ENCODE assay signal across 8 mouse cellular contexts in genomic region chr2:30415936-30416648, GRCm38 (mm10). TPM values are rescaled to one million over a fixed set of nuclear protein-coding genes. Genes with fewer than 3 reads are reported as not detected.
DNase-seq lines count a peak whose midpoint lies in the region; ATAC-seq and TF ChIP-seq lines count a peak whose summit lies in the region.

Gene Ptpa, plus strand, starts transcription at chr2:30416039.

- no peak for TF ChIP-seq CTCF in liver, embryonic 14.5 days (IDR thresholded peaks at IDR 0.05; ENCODE audit: low read depth)
- 0 out of 2 replicates have a peak, but pooled peaks have one; percentile 4 for TF ChIP-seq CTCF in stomach, postnatal 0 days (IDR thresholded peaks at IDR 0.05; ENCODE audit: low read depth)

- peak within 1 kb of the TSS; percentile 98 for H3K4me3 ChIP-seq in brown adipose tissue, adult 24 weeks (ENCODE audit: insufficient read depth, low read depth, low read length)
- peak within 1 kb of the TSS; percentile 89 for H3K4me3 ChIP-seq in forebrain, embryonic 10.5 days
- H3K4me3 ChIP-seq in heart, embryonic 15.5 days: peak within 1 kb of the TSS; percentile 98
- peak within 1 kb of the TSS; percentile 76 to 80 for H3K4me3 ChIP-seq in liver, embryonic 14.5 days (ENCODE audit: insufficient read depth in 1 of 2, low read depth in 2 of 2, low read length in 2 of 2)
- H3K4me3 ChIP-seq in neural tube, embryonic 11.5 days (ENCODE audit: low read depth, low read length): peak within 1 kb of the TSS; percentile 80
- H3K4me3 ChIP-seq in stomach, postnatal 0 days (ENCODE audit: low read depth, low read length): peak within 1 kb of the TSS; percentile 95

- DNase-seq in CD4-positive helper T cell, adult 2 months (ENCODE audit: low read depth, low spot score): peak; percentile 96
- peak; percentile 92 for DNase-seq in forebrain, embryonic 10.5 days (ENCODE audit: extremely low spot score, low spot score)
- peak; percentile 94 to 95 for DNase-seq in kidney, postnatal 25 days
- DNase-seq in liver, embryonic 14.5 days (ENCODE audit: low read depth in 3 of 3, low spot score in 3 of 3): peak; percentile 76 to 78 (median 77)
- peak; percentile 96 for DNase-seq in neural tube, embryonic 11.5 days (ENCODE audit: low spot score)
- peak; percentile 93 for DNase-seq in stomach, postnatal 0 days (ENCODE audit: low spot score)

- H3K9ac ChIP-seq in heart, embryonic 15.5 days: peak within 1 kb of the TSS; percentile 96
- H3K9ac ChIP-seq in liver, embryonic 14.5 days (replicated peaks): peak within 1 kb of the TSS; percentile 88
- peak within 1 kb of the TSS; percentile 94 for H3K9ac ChIP-seq in neural tube, embryonic 11.5 days (ENCODE audit: low read length)
- H3K9ac ChIP-seq in stomach, postnatal 0 days (ENCODE audit: low read length): peak within 1 kb of the TSS; percentile 90

- peak within 1 kb of the TSS; percentile 75 for H3K4me2 ChIP-seq in heart, embryonic 15.5 days
- peak within 1 kb of the TSS; percentile 90 for H3K4me2 ChIP-seq in liver, embryonic 14.5 days (ENCODE audit: low read depth)
- H3K4me2 ChIP-seq in neural tube, embryonic 11.5 days (ENCODE audit: low read depth): peak within 1 kb of the TSS; percentile 93
- peak within 1 kb of the TSS; percentile 79 for H3K4me2 ChIP-seq in stomach, postnatal 0 days (replicated peaks; ENCODE audit: low read depth)

- peaks cover 9% of the 10 kb centered on the region for H3K4me1 ChIP-seq in brown adipose tissue, adult 24 weeks (ENCODE audit: control insufficient read depth, insufficient read depth, insufficient read length, low read length)
- H3K4me1 ChIP-seq in forebrain, embryonic 10.5 days: peaks cover 55% of the 10 kb centered on the region
- peaks cover 63% of the 10 kb centered on the region for H3K4me1 ChIP-seq in heart, embryonic 15.5 days (replicated peaks)
- H3K4me1 ChIP-seq in liver, embryonic 14.5 days (replicated peaks; ENCODE audit: control insufficient read depth in 2 of 2, insufficient read depth in 2 of 2, low read length in 1 of 2): peaks cover 24 to 29% of the 10 kb centered on the region in 2 experiments
- H3K4me1 ChIP-seq in neural tube, embryonic 11.5 days (ENCODE audit: control insufficient read depth, insufficient read depth, low read length): peaks cover 17% of the 10 kb centered on the region
- no peaks in the 10 kb centered on the region; the same call in 1 of the 2 replicates for H3K4me1 ChIP-seq in stomach, postnatal 0 days (replicated peaks; ENCODE audit: control insufficient read depth, insufficient read depth)

- peak; percentile 89 for ATAC-seq in heart, embryonic 15.5 days (replicated peaks; ENCODE audit: insufficient number of reproducible peaks, insufficient read depth, low FRiP score, low read depth)
- peak; percentile 76 for ATAC-seq in liver, embryonic 14.5 days (ENCODE audit: insufficient read depth)
- peak; percentile 86 for ATAC-seq in neural tube, embryonic 11.5 days (ENCODE audit: insufficient read depth, low FRiP score, low TSS enrichment)
- peak; percentile 87 for ATAC-seq in stomach, postnatal 0 days (ENCODE audit: low FRiP score, low TSS enrichment)

- peaks cover 23% of the 10 kb centered on the region for H3K27me3 ChIP-seq in forebrain, embryonic 10.5 days (ENCODE audit: poor library complexity, severe bottlenecking)
- H3K27me3 ChIP-seq in heart, embryonic 15.5 days: no peaks in the 10 kb centered on the region
- H3K27me3 ChIP-seq in liver, embryonic 14.5 days (ENCODE audit: control insufficient read depth, insufficient read depth, low read length): no peaks in the 10 kb centered on the region
- H3K27me3 ChIP-seq in neural tube, embryonic 11.5 days (ENCODE audit: control insufficient read depth, insufficient read depth, low read length): no peaks in the 10 kb centered on the region
- no peaks in the 10 kb centered on the region for H3K27me3 ChIP-seq in stomach, postnatal 0 days (ENCODE audit: control insufficient read depth, insufficient read depth, low read length)

- H3K9me3 ChIP-seq in forebrain, embryonic 10.5 days: no peaks in the 10 kb centered on the region
- H3K9me3 ChIP-seq in heart, embryonic 15.5 days (replicated peaks): no peaks in the 10 kb centered on the region
- no peaks in the 10 kb centered on the region for H3K9me3 ChIP-seq in liver, embryonic 14.5 days (ENCODE audit: control insufficient read depth, low read length)
- no peaks in the 10 kb centered on the region for H3K9me3 ChIP-seq in neural tube, embryonic 11.5 days (ENCODE audit: control insufficient read depth, low read length)
- H3K9me3 ChIP-seq in stomach, postnatal 0 days (ENCODE audit: control insufficient read depth, low read length): no peaks in the 10 kb centered on the region

- peaks cover 14% of the 10 kb centered on the region for H3K36me3 ChIP-seq in forebrain, embryonic 10.5 days (replicated peaks)
- peaks cover 9% of the 10 kb centered on the region; the same call in 1 of the 2 replicates for H3K36me3 ChIP-seq in heart, embryonic 15.5 days
- H3K36me3 ChIP-seq in liver, embryonic 14.5 days (replicated peaks; ENCODE audit: control insufficient read depth, insufficient read depth, low read depth): peaks cover 9% of the 10 kb centered on the region
- H3K36me3 ChIP-seq in neural tube, embryonic 11.5 days (ENCODE audit: control insufficient read depth, insufficient read depth, low read length): no peaks in the 10 kb centered on the region
- H3K36me3 ChIP-seq in stomach, postnatal 0 days (ENCODE audit: control insufficient read depth, insufficient read depth, low read length): peaks cover 2% of the 10 kb centered on the region; the same call in 1 of the 2 replicates

- peak within 1 kb of the TSS; percentile 98 for H3K27ac ChIP-seq in brown adipose tissue, adult 24 weeks (replicated peaks; ENCODE audit: low read depth, low read length)
- H3K27ac ChIP-seq in forebrain, embryonic 10.5 days: peak within 1 kb of the TSS; percentile 99
- H3K27ac ChIP-seq in heart, embryonic 15.5 days: peak within 1 kb of the TSS; percentile 99
- H3K27ac ChIP-seq in liver, embryonic 14.5 days: peak within 1 kb of the TSS; percentile 98
- H3K27ac ChIP-seq in neural tube, embryonic 11.5 days (ENCODE audit: low read depth, low read length): peak within 1 kb of the TSS; percentile 97
- peak within 1 kb of the TSS; percentile 94 for H3K27ac ChIP-seq in stomach, postnatal 0 days (replicated peaks)

- WGBS in forebrain, embryonic 10.5 days: under 1% methylated on average over 67 of the region's 67 CpGs
- under 1% methylated on average over 66 of the region's 67 CpGs for WGBS in heart, embryonic 15.5 days
- WGBS in liver, embryonic 14.5 days (ENCODE audit: insufficient replicate concordance): under 1% methylated on average over 67 of the region's 67 CpGs
- under 1% methylated on average over 63 of the region's 67 CpGs for WGBS in neural tube, embryonic 11.5 days
- under 1% methylated on average over 61 of the region's 67 CpGs for WGBS in stomach, postnatal 0 days

- TF ChIP-seq EP300 in liver, embryonic 14.5 days (IDR thresholded peaks at IDR 0.05; ENCODE audit: low read depth): no peak; the same call in 1 of the 2 replicates
- no peak for TF ChIP-seq EP300 in stomach, postnatal 0 days (optimal IDR thresholded peaks at IDR 0.05)

RNA-seq across cellular contexts. Expression of gene Ptpa, which starts in this region (rescaled TPM):
- 83.8 and 94.3 TPM in 2 replicates for polyA plus RNA-seq in brown adipose tissue, adult 24 weeks (2012; ENCODE audit: insufficient read depth, insufficient read length, missing spikeins)
- 149 and 165 TPM in 2 replicates for polyA plus RNA-seq in forebrain, embryonic 10.5 days (2016; fragmentation: Nextera tagmentation; extraction: Ambion mirVana)
- 102 and 119 TPM in 2 replicates for polyA plus RNA-seq in heart, embryonic 15.5 days (2015; fragmentation: Nextera tagmentation; extraction: Ambion mirVana)
- polyA plus RNA-seq in liver, embryonic 14.5 days (2012; rRNA removed): 78.2 and 103 TPM in 2 replicates
- polyA plus RNA-seq in liver, embryonic 14.5 days (2014; fragmentation: Nextera tagmentation; extraction: Ambion mirVana): 63.3 and 63.5 TPM in 2 replicates
- 63.2 and 64.2 TPM in 2 replicates for polyA plus RNA-seq in neural tube, embryonic 11.5 days (2014; fragmentation: Nextera tagmentation; extraction: Ambion mirVana)
- polyA plus RNA-seq in stomach, postnatal 0 days (2015; fragmentation: Nextera tagmentation; extraction: Ambion mirVana): 76.6 and 79.6 TPM in 2 replicates

Comparison
In these comparisons a context has a peak if more than half of its experiments do, and no peak if none do; other contexts are left out.
1. Peak in every context shown above with its lines: DNase-seq, ATAC-seq, H3K4me3 ChIP-seq and H3K27ac ChIP-seq.